Mouse (Mus musculus): ENCODE results near the gene Gjb1. TPM values are rescaled to one million over a fixed set of nuclear protein-coding genes. Genes with fewer than 3 reads are reported as not detected.

The Gjb1 gene
- total and polyA plus RNA-seq, 3 experiments, result not detected

GRCm38 (mm10) chrX:101388866-101389537, 12.8 kb downstream of the Gjb1 start:
- H3K79me2 ChIP-seq (replicated peaks; ENCODE audit: control insufficient read depth, extremely low read depth, insufficient read depth, poor library complexity, severe bottlenecking), result no peaks in the 10 kb centered on the region
- in situ Hi-C loops (cut with MboI; ENCODE audit: low pct_ligation_motif_present, low pct_unique_long_range_greater_than_20kb, low sequenced_read_pairs), result no loop called here

GRCm38 (mm10) chrX:101394341-101394740, 18.2 kb downstream of the Gjb1 start:
- Histone ChIP-seq H3K27me3 (replicated peaks) (no peaks in the 10 kb centered on the region), H3K4me1 (ENCODE audit: control insufficient read depth in 1 of 2, insufficient read depth in 2 of 2) (no peaks in the 10 kb centered on the region), H3K4me2 (ENCODE audit: insufficient read depth, low read depth, poor library complexity, severe bottlenecking) (no peak overlapping the region), H3K36me3 (replicated peaks in 1 of 2; ENCODE audit: control insufficient read depth in 1 of 2, insufficient read depth in 1 of 2, low read length in 1 of 2) (no peaks in the 10 kb centered on the region), H3K4me3 (replicated peaks in 1 of 3; ENCODE audit: low read depth in 2 of 3, low read length in 2 of 3, poor library complexity in 1 of 3) (no peak overlapping the region), H3K9me3 (replicated peaks; ENCODE audit: low read length) (no peaks in the 10 kb centered on the region), H3K79me2 (replicated peaks; ENCODE audit: control insufficient read depth, extremely low read depth, insufficient read depth, poor library complexity, severe bottlenecking) (no peaks in the 10 kb centered on the region), H3K9ac (ENCODE audit: insufficient read depth, low read depth) (no peak overlapping the region), H3K27ac (ENCODE audit: insufficient read depth, low read depth) (no peak overlapping the region)
- no peak for DNase-seq (ENCODE audit: extremely low read depth)
- dilution Hi-C loops (cut with MboI; ENCODE audit: extremely low pct_ligation_motif_present, extremely low pct_unique_long_range_greater_than_20kb, low sequenced_read_pairs), result no loop called here
- TF ChIP-seq JUN (IDR thresholded peaks at IDR 0.05; ENCODE audit: insufficient read depth, low read depth, low read length), result no peak
- no peak for TF ChIP-seq IRF4 (IDR thresholded peaks at IDR 0.05; ENCODE audit: low read depth, low read length)
- TF ChIP-seq HCFC1 (IDR thresholded peaks at IDR 0.05; ENCODE audit: low read depth, low read length), result no peak
- no peak for TF ChIP-seq POLR2A (IDR thresholded peaks at IDR 0.05; ENCODE audit: low read depth, low read length)
- no peak for TF ChIP-seq MAX (IDR thresholded peaks at IDR 0.05; ENCODE audit: low read length)
- no peak for TF ChIP-seq ZNF384 (IDR thresholded peaks at IDR 0.05; ENCODE audit: low read depth, low read length)
- no peak for TF ChIP-seq MEF2A (IDR thresholded peaks at IDR 0.05; ENCODE audit: borderline replicate concordance, low read depth, low read length)
- TF ChIP-seq CHD2 (IDR thresholded peaks at IDR 0.05; ENCODE audit: low read length), result no peak
- TF ChIP-seq MYC (IDR thresholded peaks at IDR 0.05; ENCODE audit: low read depth, low read length), result no peak
- in situ Hi-C loops (cut with MboI; ENCODE audit: low pct_ligation_motif_present, low pct_unique_long_range_greater_than_20kb, low sequenced_read_pairs), result no loop called here

More at GRCm38 (mm10) chrX:101388866-101389537, 12.8 kb downstream of the Gjb1 start:
- no peak for DNase-seq (ENCODE audit: extremely low read depth)
- H3K27me3 ChIP-seq (replicated peaks), result no peaks in the 10 kb centered on the region
- no peaks in the 10 kb centered on the region for H3K36me3 ChIP-seq (replicated peaks in 1 of 2; ENCODE audit: control insufficient read depth in 1 of 2, insufficient read depth in 1 of 2, low read length in 1 of 2)
- H3K4me2 ChIP-seq (ENCODE audit: insufficient read depth, low read depth, poor library complexity, severe bottlenecking), result no peak overlapping the region
- no peaks in the 10 kb centered on the region for H3K9me3 ChIP-seq (replicated peaks; ENCODE audit: low read length)
- H3K4me1 ChIP-seq (ENCODE audit: control insufficient read depth in 1 of 2, insufficient read depth in 2 of 2), result no peaks in the 10 kb centered on the region
- dilution Hi-C loops (cut with MboI; ENCODE audit: extremely low pct_ligation_motif_present, extremely low pct_unique_long_range_greater_than_20kb, low sequenced_read_pairs), result no loop called here
- no peak overlapping the region for H3K9ac ChIP-seq (ENCODE audit: insufficient read depth, low read depth)
- H3K27ac ChIP-seq (ENCODE audit: insufficient read depth, low read depth), result no peak overlapping the region
- TF ChIP-seq POLR2AphosphoS2 (IDR thresholded peaks at IDR 0.05; ENCODE audit: low read depth, low read length) (no peak), USF1 (IDR thresholded peaks at IDR 0.05; ENCODE audit: low read depth, low read length) (no peak), ETS1 (conservative IDR thresholded peaks at IDR 0.05; ENCODE audit: low read depth, low read length) (no peak), IRF4 (IDR thresholded peaks at IDR 0.05; ENCODE audit: low read depth, low read length) (no peak), TBP (conservative IDR thresholded peaks at IDR 0.05; ENCODE audit: low read depth, low read length) (no peak), GABPA (IDR thresholded peaks at IDR 0.05; ENCODE audit: insufficient replicate concordance, low read depth, low read length) (no peak), HCFC1 (IDR thresholded peaks at IDR 0.05; ENCODE audit: low read depth, low read length) (no peak)
- no peak overlapping the region for H3K4me3 ChIP-seq (replicated peaks in 1 of 3; ENCODE audit: low read depth in 2 of 3, low read length in 2 of 3, poor library complexity in 1 of 3)

Measured in CH12.LX (cell line).